Mouse (Mus musculus): ENCODE results near the gene Tepp.

The Tepp gene

GRCm38 (mm10) chr8:95331156-95331719 is 20.9 kb downstream of the Tepp start:
- no peak for DNase-seq (ENCODE audit: low spot score)

GRCm38 (mm10) chr8:95331720-95332436 is 21.5 kb downstream of the Tepp start, which contains the start of the genes Zfp319 and Usb1:
Gene Zfp319, minus strand, starts transcription at chr8:95331950.
Gene Usb1, plus strand, starts transcription at chr8:95332284.
- DNase-seq (ENCODE audit: low spot score): peak; percentile 86

GRCm38 (mm10) chr8:95332437-95333199 is 22.3 kb downstream of the Tepp start:
- no peak for DNase-seq (ENCODE audit: low spot score)

GRCm38 (mm10) chr8:95335706-95336105 is 25.3 kb downstream of the Tepp start:
- no peak for DNase-seq (ENCODE audit: low spot score)

GRCm38 (mm10) chr8:95336363-95336762 is 26.0 kb downstream of the Tepp start:
- DNase-seq (ENCODE audit: low spot score): no peak

GRCm38 (mm10) chr8:95341721-95342120 is 31.4 kb downstream of the Tepp start:
- no peak for DNase-seq (ENCODE audit: low spot score)

GRCm38 (mm10) chr8:95344668-95345067 is 34.3 kb downstream of the Tepp start:
- no peak for DNase-seq (ENCODE audit: low spot score)

- no peak for DNase-seq (ENCODE audit: low spot score)
Observed at GRCm38 (mm10) chr8:95346643-95347545, 36.5 kb downstream of the Tepp start.

- no peak for DNase-seq (ENCODE audit: low spot score)
Observed at GRCm38 (mm10) chr8:95348356-95348755, 38.0 kb downstream of the Tepp start.

GRCm38 (mm10) chr8:95348811-95349630 is 38.7 kb downstream of the Tepp start:
- DNase-seq (ENCODE audit: low spot score): no peak

- no peak for DNase-seq (ENCODE audit: low spot score)
Observed at GRCm38 (mm10) chr8:95351461-95351860, 41.1 kb downstream of the Tepp start.

GRCm38 (mm10) chr8:95352151-95352870 is 41.9 kb downstream of the Tepp start, which contains the start of gene Mmp15:
Gene Mmp15, plus strand, starts transcription at chr8:95352268.
- no peak for DNase-seq (ENCODE audit: low spot score)

GRCm38 (mm10) chr8:95352871-95353866 is 42.8 kb downstream of the Tepp start:
- DNase-seq (ENCODE audit: low spot score): no peak

- DNase-seq (ENCODE audit: low spot score): no peak
Observed at GRCm38 (mm10) chr8:95354606-95355005, 44.2 kb downstream of the Tepp start.

- DNase-seq (ENCODE audit: low spot score): no peak
Observed at GRCm38 (mm10) chr8:95358550-95359411, 48.4 kb downstream of the Tepp start.

GRCm38 (mm10) chr8:95360181-95361015 is 50.0 kb downstream of the Tepp start:
- DNase-seq (ENCODE audit: low spot score): no peak

GRCm38 (mm10) chr8:95361016-95361341 is 50.6 kb downstream of the Tepp start:
- DNase-seq (ENCODE audit: low spot score): no peak

All from urinary bladder, postnatal 10 days (tissue).